Mouse (Mus musculus) limb, embryonic 10.5 days (tissue): Measurements from ENCODE around the gene Lsm12. TPM values are rescaled to one million over a fixed set of nuclear protein-coding genes. Genes with fewer than 3 reads are reported as not detected.
"Not testable (repeated sequence)": the region's sequence is repeated elsewhere in the genome, so short reads cannot be mapped to it uniquely, and the experiment has no call there.

Experiments used
- DNase-seq: peaks from one replicate; pipeline ENCODE4 v3.0.0-alpha.2; 2017; ENCODE audit warnings: low spot score
- H3K27ac ChIP-seq: fragments of 300-500 bp; sonication (generic); 2 replicates; pipeline ENCODE4 v1.5.1; 2016; ENCODE audit warnings: mild to moderate bottlenecking
- H3K27me3 ChIP-seq: fragments of 300-500 bp; sonication (generic); 2 replicates; pipeline ENCODE4 v1.6.1; 2016; ENCODE audit warnings: low read depth, mild to moderate bottlenecking; ENCODE audit not compliant: poor library complexity, severe bottlenecking
- H3K36me3 ChIP-seq: fragments of 300-500 bp; sonication (generic); 2 replicates; pipeline ENCODE4 v1.6.1; 2016; ENCODE audit warnings: mild to moderate bottlenecking, moderate library complexity
- H3K4me1 ChIP-seq: fragments of 300-500 bp; sonication (generic); 2 replicates; pipeline ENCODE4 v1.6.1; 2016
- H3K4me3 ChIP-seq: fragments of 300-500 bp; sonication (generic); 2 replicates; pipeline ENCODE4 v1.5.1; 2016; ENCODE audit warnings: mild to moderate bottlenecking, moderate library complexity
- H3K9me3 ChIP-seq: fragments of 300-500 bp; sonication (generic); replicated peaks from 2 replicates; pipeline ENCODE4 v1.6.1; 2016; ENCODE audit warnings: mild to moderate bottlenecking
- WGBS: fragments of 180-500 bp; shearing (Covaris S2); methylation state at CpG from one replicate; pipeline ENCODE4 v1.1.7; 2016; 5-methylcytosine and 5-hydroxymethylcytosine counted together
- polyA plus RNA-seq: library from polyadenylated mRNA; unstranded; fragments of >200 nt; fragmentation: Nextera tagmentation; extraction: Ambion mirVana; gene quantifications from 2 replicates; pipeline ENCODE4 v1.2.1, GENCODE M21; 2016

Gene Lsm12
- polyA plus RNA-seq, 1 experiment from 2014 or later: 125 TPM

DNA sequence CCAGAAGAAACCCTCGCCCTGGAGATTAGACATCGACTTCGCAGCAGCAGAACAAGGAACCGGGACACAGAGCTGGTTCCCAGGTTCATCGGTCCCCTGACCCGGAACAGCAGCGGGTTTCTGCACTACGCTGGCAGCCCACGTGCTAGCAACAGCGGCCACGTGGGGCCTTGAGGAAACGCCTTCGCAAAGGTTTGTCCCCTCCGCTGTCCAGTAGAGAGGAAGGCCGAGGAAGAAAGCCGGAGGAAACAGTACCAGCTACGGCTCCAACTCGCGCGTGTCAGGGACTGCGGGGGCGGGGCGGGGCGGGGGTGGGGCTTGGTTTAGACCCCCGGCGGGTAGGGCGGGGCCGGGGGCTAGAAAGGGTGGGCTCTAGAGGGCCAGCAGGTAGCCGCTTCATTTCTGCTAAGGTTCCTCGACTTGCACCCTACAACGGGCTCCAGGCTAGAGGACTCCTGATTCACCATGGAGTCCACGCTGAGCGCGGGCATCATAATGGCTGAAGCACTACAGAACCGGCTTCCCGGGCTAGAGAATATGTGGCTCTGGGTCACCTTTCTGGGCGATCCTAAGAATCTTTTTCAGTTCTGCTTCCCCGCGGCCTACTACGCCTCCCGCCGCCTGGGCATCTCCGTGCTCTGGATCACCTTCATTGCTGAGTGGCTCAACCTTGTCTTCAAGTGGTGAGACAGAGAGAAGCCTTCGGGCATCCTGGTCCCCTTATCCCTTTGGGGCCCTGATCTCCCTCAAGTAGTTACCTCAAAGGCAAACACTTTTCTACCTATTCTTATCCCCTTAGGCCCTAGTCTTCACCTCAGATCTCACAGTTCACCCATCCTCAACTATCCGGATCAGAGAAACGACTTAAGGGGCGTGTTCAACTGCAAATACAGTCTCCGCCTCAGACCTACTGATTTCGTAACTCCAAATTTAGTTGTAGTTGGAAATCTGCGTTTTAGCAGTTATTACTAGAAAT is 4.7 kb upstream of the Lsm12 start, which contains the start of gene G6pc3:
G6pc3 (plus strand) TSS at position 160 of the 976 bp plus-strand sequence.
- Histone ChIP-seq H3K27ac (peak within 1 kb of the TSS; percentile 85), H3K4me1 (peaks cover 25% of the 10 kb centered on the region), H3K27me3 (no peaks in the 10 kb centered on the region), H3K36me3 (peaks cover 30% of the 10 kb centered on the region), H3K9me3 (no peaks in the 10 kb centered on the region), H3K4me3 (peak within 1 kb of the TSS; percentile 70)
- peak; percentile 86 for DNase-seq
- WGBS: 4% methylated on average over 50 of the region's 50 CpGs

DNA sequence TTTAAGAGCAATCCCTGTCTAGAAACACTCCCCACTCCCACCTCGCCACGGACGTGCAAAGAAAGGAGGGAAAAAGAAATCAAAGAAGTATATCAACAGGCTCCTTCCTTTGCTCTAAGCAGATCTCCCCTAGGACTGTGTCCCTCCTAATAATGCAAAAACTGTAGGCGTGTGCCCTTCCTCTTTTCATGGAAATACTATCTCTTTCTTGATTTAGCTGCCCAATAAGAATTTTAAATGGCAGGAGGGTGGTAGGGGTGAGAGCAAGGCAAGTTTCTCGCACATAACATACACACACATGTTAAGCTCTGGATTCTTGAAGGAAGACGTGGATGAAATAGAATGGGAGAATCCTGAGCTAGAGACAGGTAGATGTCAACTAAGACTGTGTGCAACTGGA is 3.9 kb upstream of the Lsm12 start:
- 73% methylated on average over 6 of the region's 6 CpGs for WGBS
- H3K27me3 ChIP-seq: no peaks in the 10 kb centered on the region
- H3K36me3 ChIP-seq: peaks cover 22% of the 10 kb centered on the region
- H3K4me3 ChIP-seq: peak overlapping the region; percentile 70
- DNase-seq: no peak
- H3K9me3 ChIP-seq: no peaks in the 10 kb centered on the region
- H3K27ac ChIP-seq: peak overlapping the region; percentile 85; the same call in 1 of the 2 replicates
- peaks cover 31% of the 10 kb centered on the region for H3K4me1 ChIP-seq

DNA sequence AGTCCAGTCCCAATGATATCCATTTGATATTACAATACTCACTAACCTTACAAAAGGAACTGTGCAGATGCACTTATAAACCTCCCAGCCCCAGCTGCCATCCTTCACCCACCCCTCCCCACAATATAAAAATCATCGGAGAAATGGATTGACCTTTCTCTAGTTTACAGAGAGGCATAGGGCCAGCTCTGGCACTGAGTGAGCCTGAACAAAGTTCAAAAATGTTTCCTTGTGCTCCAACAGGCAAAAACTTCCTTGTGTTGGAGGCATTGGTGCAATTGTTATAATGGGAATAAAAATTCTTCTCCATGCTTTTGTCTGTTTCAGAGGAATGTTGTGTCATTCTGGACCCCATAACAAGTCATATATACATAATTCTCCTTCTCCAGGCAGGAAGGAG is 1.1 kb upstream of the Lsm12 start:
- WGBS: 94% methylated on average over 1 of the region's 1 CpGs

DNA sequence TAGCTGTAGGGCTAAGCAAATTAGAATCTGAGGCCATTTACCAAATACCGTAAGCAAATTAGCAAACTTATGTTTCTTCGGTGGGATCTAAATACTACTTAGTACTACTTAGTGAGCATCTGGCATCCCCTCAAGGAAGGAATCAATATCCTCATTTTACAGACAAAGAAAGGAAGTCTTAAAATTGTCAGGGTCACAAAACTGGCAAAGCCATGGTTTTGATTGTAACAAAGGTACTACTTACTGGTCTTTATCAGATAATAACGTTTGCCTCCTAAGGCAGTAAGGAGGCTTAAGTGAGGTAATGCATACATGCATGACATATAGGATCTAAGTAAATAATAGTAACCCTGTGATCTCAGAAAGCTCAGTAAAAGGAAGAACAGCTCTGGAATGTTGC is 581 bp upstream of the Lsm12 start:
- Histone ChIP-seq H3K27me3 (no peaks in the 10 kb centered on the region), H3K4me1 (peaks cover 32% of the 10 kb centered on the region), H3K9me3 (no peaks in the 10 kb centered on the region), H3K36me3 (peaks cover 27% of the 10 kb centered on the region), H3K4me3 (peak overlapping the region; percentile 75), H3K27ac (peak overlapping the region; percentile 97; the same call in 1 of the 2 replicates)
- no peak for DNase-seq
- WGBS: 64% methylated on average over 3 of the region's 3 CpGs

More for the DNA sequence above, 1.1 kb upstream of the Lsm12 start:
- no peaks in the 10 kb centered on the region for H3K9me3 ChIP-seq
- H3K27ac ChIP-seq: no peak overlapping the region
- no peak overlapping the region for H3K4me3 ChIP-seq
- no peak for DNase-seq
- H3K36me3 ChIP-seq: peaks cover 22% of the 10 kb centered on the region
- H3K4me1 ChIP-seq: peaks cover 38% of the 10 kb centered on the region
- no peaks in the 10 kb centered on the region for H3K27me3 ChIP-seq

DNA sequence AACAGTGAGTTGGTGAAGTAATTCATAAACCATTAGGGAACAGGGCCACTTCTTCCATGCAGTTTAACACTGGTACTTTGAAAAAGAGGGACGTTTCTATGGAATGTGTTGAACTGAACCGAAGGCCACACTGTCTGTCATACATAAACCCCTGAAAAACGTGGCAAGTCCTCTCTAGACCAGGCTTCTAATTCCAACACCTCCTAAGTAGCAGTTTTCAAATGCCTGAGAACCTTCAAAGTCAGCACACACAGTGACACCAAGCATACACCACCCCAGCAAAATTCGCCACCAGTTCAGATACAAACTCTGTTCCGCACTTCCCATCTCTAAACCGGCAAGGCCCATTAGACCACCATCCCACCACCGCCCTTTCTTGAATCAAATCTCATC is 847 bp downstream of the Lsm12 start:
- no peak for DNase-seq
- no peaks in the 10 kb centered on the region for H3K27me3 ChIP-seq
- peaks cover 22% of the 10 kb centered on the region for H3K4me1 ChIP-seq
- WGBS: 9% methylated on average over 7 of the region's 7 CpGs
- no peaks in the 10 kb centered on the region for H3K9me3 ChIP-seq
- H3K36me3 ChIP-seq: peaks cover 41% of the 10 kb centered on the region
- peak overlapping the region; percentile 97 for H3K27ac ChIP-seq
- peak overlapping the region; percentile 75 for H3K4me3 ChIP-seq

DNA sequence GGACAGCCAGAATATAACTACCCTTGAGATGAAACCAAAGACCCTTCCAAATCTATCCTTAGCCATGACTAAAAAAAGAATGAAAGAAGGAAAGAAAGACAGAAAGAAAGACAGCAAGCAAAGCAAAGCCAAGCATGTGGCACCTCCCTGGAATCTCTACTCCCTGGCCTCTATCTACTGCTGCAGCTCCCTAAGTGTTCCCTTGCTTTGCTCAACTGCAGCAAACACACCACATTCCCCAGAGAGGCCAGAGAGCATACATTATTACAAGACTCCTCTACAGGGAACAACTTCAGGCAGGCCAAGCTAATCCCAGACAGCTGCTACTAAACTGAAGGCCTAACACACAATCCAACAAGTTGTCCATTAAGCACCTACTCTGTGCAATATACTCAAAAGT is 5.3 kb downstream of the Lsm12 start:
- Histone ChIP-seq H3K9me3 (no peaks in the 10 kb centered on the region), H3K27ac (no peak overlapping the region), H3K4me3 (no peak overlapping the region), H3K36me3 (peaks cover 85% of the 10 kb centered on the region), H3K4me1 (peaks cover 23% of the 10 kb centered on the region), H3K27me3 (no peaks in the 10 kb centered on the region)
- no peak for DNase-seq

DNA sequence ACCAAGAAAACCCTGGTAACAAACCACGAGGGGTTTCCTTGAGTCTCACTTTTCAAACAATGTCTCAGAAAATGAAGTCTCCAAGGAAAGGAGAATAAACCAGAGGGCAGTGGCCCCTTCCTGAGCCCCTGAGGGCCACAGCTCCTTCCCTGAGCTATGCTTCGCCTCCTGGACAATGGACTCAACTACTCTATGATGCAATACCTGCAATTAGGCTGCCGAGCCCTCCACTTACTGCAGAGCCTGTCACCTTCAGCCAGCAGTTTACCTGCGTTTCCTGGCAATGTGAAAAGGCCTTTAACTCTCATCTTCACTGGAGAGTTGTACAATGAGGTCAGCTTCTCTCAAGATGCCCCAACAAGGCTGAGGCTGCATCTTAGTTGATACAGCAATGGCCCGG is 16.4 kb downstream of the Lsm12 start:
- no peaks in the 10 kb centered on the region for H3K4me1 ChIP-seq
- H3K36me3 ChIP-seq: peaks cover 89% of the 10 kb centered on the region
- WGBS: 92% methylated on average over 5 of the region's 5 CpGs
- DNase-seq: no peak
- H3K27me3 ChIP-seq: no peaks in the 10 kb centered on the region
- H3K27ac ChIP-seq: no peak overlapping the region
- H3K9me3 ChIP-seq: no peaks in the 10 kb centered on the region
- no peak overlapping the region for H3K4me3 ChIP-seq

DNA sequence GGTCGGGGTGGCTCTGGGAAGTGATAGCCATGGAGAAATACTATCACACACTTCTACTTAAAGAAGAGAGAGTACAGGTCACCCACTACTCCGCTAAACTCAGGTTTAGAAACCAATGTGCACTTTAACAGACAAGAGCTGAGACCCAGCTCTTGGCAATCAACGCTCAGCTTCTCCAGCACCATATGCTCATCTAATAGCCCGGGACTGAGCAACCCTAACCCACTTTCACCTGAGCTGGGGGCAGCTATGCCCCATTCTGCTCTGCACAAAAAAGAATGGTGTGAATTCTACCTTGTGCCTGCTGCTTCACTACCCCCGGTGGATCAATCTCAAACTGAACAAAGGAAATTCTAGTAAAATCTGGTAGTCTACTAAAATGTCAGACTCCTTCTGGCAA is 17.6 kb downstream of the Lsm12 start:
- no peaks in the 10 kb centered on the region for H3K9me3 ChIP-seq
- H3K27ac ChIP-seq: no peak overlapping the region
- DNase-seq: no peak
- no peaks in the 10 kb centered on the region for H3K4me1 ChIP-seq
- peaks cover 95% of the 10 kb centered on the region for H3K36me3 ChIP-seq
- 92% methylated on average over 5 of the region's 5 CpGs for WGBS
- H3K4me3 ChIP-seq: no peak overlapping the region
- no peaks in the 10 kb centered on the region for H3K27me3 ChIP-seq

DNA sequence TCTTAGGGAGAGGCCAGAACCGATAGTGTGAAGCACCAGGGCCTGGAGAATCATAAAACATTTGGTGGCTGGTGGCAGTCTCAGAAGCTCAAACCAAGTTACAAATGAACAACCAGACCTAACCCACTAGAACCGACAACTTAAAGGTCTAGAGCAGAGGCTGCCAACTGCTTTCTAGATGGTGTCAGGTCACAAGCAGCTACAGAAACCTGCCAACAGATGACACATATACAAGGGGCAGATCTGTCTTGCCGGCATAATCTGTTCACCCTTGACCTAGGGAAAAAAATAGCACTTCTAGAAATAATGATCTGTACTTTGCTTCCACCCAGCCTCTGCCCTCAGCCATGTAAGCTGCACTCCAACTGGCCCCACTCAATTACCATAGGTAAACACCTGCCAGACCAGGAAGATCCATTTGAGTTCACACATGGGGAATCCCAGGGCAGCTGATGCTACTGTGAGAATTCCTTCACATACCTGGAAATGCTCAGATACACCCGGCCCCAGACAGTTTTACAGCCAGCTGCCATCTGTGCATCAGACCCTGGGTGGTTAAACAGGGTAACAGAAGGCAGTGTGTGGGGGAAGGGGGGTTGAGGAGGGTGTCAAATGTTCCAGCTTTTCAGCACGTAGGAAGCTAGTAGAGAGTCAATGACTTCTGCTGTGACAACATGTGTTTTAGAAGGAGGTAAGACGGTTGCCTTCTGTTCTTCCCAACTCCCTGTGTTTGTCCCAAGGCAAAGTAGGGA is 18.9 kb downstream of the Lsm12 start:
- 32% methylated on average over 6 of the region's 6 CpGs for WGBS
- H3K36me3 ChIP-seq: peaks cover 98% of the 10 kb centered on the region

DNA sequence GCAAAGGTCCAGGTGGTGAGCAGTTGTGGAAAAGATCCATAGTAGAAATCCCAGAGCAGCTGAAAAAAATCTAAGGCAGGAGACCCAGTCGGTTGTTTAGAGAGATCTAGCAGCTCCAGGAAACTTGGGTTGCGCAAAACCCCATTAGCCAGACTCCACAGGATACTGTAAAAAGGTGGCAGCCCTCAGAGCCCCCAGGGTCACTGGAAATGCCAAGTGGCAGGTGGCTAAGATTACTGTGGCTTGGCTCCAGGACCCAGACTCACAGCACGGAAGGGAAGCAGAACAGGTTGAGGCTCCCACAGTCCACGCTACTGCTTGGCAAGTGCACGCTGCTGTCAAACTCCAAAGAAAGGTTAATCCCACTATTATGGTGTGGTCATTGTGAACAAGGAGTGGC is 25.3 kb downstream of the Lsm12 start:
- Histone ChIP-seq H3K4me1 (peaks cover 10% of the 10 kb centered on the region), H3K27me3 (no peaks in the 10 kb centered on the region), H3K27ac (no peak overlapping the region), H3K4me3 (no peak overlapping the region), H3K9me3 (no peaks in the 10 kb centered on the region), H3K36me3 (peaks cover 48% of the 10 kb centered on the region)
- WGBS: 85% methylated on average over 5 of the region's 5 CpGs
- DNase-seq: no peak

More for the DNA sequence above, 18.9 kb downstream of the Lsm12 start:
- Histone ChIP-seq H3K27ac (no peak overlapping the region), H3K4me1 (no peaks in the 10 kb centered on the region), H3K4me3 (no peak overlapping the region), H3K9me3 (no peaks in the 10 kb centered on the region), H3K27me3 (no peaks in the 10 kb centered on the region)
- no peak for DNase-seq

DNA sequence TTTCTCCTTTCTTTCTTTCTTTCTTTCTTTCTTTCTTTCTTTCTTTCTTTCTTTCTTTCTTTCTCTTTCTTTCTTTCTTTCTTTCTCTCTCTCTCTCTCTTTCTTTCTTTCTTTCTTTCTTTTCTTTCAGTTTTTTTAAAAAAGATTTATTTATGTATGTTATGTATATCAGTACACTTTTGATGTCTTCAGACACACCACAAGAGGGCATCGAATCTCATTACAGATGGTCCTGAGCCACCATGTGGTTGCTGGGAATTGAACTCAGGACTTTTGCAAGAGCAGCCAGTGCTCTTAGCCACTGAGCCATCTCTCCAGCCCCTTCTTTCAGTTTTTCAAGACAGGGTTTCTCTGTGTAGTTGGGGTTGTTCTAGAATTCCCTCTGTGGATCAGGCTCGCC is 27.1 kb downstream of the Lsm12 start:
- H3K27ac ChIP-seq, H3K4me3 ChIP-seq, DNase-seq, H3K27me3 ChIP-seq, H3K9me3 ChIP-seq: not testable (repeated sequence)
- Histone ChIP-seq H3K4me1 (peaks cover 11% of the 10 kb centered on the region), H3K36me3 (peaks cover 49% of the 10 kb centered on the region)
- WGBS: 80% methylated on average over 2 of the region's 2 CpGs

DNA sequence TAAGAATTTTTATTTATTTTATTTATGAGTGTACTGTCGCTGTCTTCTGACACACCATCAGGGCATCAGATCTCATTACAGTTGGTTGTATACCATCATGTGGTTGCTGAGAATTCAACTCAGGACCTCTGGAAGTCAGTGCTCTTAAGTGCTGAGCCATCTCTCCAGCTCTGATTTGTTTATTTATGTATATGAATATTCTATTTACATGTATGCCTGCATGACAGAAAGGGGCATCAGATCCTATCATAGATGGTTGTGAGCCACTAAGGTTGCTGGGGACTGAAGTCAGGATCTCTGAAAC is 28.4 kb downstream of the Lsm12 start:
- 10% methylated on average over 1 of the region's 1 CpGs for WGBS
- DNase-seq: no peak
- no peak overlapping the region for H3K27ac ChIP-seq
- H3K36me3 ChIP-seq: peaks cover 45% of the 10 kb centered on the region
- H3K4me3 ChIP-seq: no peak overlapping the region
- H3K4me1 ChIP-seq: peaks cover 11% of the 10 kb centered on the region
- H3K27me3 ChIP-seq: no peaks in the 10 kb centered on the region
- no peaks in the 10 kb centered on the region for H3K9me3 ChIP-seq
